Mouse (Mus musculus): ENCODE measurements around the gene Twf2.

Twf2 gene

DNA sequence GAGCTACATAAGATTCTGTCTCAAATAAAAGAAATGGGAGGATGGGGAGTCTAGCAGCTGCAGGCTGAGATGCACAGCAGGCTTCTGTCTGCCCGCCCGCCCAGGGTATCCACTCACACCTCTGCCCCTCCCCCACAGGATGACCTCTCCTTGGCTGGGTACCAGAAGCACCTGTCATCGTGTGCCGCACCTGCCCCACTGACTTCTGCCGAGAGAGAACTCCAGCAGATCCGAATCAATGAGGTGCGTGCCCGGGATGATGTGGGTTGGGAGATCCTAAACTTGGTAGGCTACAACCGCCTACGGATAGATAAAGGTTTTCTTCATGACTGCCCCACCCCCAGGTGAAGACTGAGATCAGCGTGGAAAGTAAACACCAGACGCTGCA lies 9.7 kb downstream of the Twf2 start:
- DNase-seq, result no peak

DNA sequence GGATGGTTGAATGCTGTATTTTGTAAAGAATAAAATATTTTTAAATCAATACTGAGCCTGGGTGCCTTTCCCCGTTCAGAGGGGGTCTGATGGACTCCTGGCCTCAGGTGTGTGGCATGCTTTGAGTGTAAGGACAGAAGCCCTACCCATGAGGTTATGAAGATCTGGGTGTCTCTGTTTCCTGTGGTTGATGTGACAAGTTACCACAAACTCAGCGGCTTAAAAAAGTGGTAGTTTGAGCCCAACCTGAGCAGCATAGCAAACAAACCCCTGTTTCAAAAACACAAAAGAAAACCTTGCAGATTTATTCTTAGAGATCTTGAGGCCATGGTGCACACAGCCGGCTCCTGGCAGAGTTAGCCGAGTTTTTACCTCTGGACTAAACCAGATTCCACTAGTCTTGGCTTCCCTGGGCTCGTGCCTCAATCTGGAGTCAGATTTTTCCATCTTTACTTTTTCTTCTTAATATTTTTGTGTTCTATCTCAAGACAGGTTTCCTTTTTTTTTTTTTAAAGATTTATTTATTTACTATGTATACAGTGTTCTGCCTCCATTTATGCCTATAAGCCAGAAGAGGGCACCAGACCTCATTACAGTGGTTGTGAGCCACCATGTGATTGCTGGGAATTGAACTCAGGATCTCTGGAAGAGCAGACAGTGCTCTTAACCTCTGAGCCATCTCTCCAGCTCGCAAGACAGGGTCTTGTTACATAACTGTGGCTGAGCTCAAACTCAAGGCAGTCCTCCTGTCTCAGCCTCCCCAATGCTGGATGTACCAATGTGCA lies 12.6 kb downstream of the Twf2 start:
- no peak for DNase-seq

DNA sequence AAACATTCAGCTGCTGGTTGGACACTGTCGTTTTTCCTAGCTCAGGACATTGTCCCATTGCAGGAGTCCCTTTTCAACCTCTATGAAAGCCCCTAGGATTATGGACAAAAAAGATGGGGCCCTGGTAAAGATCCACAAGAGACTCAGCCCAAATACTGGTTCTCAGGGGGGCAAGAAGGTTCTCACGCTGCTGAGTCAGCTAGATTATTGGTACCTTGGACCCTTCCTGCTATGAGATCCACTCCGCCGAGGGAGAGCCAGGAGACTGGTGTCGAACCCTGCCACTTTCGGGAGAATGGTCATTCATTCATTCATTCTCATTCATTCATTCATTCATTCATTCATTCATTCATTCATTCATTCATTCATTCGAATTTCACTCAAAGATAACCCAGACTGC lies 14.1 kb downstream of the Twf2 start:
- no peak for DNase-seq

DNA sequence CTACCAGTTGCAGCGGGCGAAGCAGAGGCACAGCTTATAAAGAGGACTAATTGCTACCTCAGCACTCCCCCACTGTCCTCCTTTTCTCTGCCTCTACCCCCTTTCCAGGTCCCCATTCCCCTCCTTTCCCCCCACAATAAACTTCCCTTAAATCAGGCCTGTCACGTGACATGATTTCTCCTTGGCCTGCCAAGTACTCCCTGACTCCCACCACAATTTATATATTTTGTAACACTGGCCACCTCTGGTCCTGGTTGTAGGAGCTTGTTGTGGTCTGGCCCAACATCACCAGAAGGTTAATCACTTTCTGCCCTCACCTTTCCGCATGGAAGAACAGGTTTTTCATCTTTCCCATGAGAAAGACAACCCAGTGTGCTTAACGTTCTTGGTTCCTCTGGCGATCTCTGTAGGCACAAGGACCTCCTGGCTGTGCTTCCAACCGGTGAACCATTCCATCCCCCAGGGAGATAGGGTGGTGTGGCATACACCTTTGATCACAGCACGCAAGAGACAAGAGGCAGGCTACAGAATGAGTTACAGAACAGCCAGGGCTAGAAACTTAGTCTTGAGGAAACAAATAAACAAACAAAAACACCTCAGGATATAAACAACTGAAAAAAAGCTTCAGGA lies 18.1 kb downstream of the Twf2 start:
- no peak for DNase-seq

- no peak for DNase-seq
Observed at GRCm38 (mm10) chr9:106222261-106222851, 19.4 kb downstream of the Twf2 start, which contains the start of gene Tlr9. Tlr9 (plus strand) TSS chr9:106222598.

- DNase-seq, result no peak
Observed at GRCm38 (mm10) chr9:106222994-106223393, 20.1 kb downstream of the Twf2 start.

DNA sequence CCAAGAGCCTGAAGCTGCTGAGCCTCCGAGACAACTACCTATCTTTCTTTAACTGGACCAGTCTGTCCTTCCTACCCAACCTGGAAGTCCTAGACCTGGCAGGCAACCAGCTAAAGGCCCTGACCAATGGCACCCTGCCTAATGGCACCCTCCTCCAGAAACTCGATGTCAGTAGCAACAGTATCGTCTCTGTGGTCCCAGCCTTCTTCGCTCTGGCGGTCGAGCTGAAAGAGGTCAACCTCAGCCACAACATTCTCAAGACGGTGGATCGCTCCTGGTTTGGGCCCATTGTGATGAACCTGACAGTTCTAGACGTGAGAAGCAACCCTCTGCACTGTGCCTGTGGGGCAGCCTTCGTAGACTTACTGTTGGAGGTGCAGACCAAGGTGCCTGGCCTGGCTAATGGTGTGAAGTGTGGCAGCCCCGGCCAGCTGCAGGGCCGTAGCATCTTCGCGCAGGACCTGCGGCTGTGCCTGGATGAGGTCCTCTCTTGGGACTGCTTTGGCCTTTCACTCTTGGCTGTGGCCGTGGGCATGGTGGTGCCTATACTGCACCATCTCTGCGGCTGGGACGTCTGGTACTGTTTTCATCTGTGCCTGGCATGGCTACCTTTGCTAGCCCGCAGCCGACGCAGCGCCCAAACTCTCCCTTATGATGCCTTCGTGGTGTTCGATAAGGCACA lies 22.7 kb downstream of the Twf2 start:
- no peak for DNase-seq

GRCm38 (mm10) chr9:106226151-106226682 lies 23.3 kb downstream of the Twf2 start:
- DNase-seq, result peak; percentile 62 to 72

GRCm38 (mm10) chr9:106227790-106228429 lies 25.0 kb downstream of the Twf2 start:
- DNase-seq, result no peak

- no peak for DNase-seq
Observed at GRCm38 (mm10) chr9:106230051-106230733, 27.3 kb downstream of the Twf2 start.

- DNase-seq, result no peak
Observed at GRCm38 (mm10) chr9:106230734-106231106, 27.8 kb downstream of the Twf2 start.

- DNase-seq, result no peak
Observed at GRCm38 (mm10) chr9:106231220-106231619, 28.3 kb downstream of the Twf2 start.

DNA sequence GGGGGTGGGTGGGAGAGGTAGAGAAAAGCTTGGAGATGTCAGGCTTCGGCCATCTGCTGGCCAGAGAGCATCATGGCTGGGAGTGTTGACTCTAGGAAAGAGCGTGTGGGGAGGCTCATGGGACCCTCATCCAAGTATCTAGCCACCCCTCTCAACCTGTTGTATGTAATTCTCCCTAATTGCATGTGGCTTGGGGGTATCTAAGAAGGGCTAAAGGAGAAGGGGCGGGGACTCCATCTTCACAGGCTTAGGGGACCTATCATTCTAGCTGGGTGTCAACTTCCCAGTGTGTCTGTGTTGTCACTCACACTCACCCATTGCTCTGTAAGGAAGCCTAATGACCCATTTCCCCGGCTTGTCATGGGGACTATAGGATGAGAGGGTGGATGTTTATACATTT lies 28.9 kb downstream of the Twf2 start:
- DNase-seq, result no peak

GRCm38 (mm10) chr9:106232956-106233355 lies 30.0 kb downstream of the Twf2 start:
- DNase-seq, result no peak

DNA sequence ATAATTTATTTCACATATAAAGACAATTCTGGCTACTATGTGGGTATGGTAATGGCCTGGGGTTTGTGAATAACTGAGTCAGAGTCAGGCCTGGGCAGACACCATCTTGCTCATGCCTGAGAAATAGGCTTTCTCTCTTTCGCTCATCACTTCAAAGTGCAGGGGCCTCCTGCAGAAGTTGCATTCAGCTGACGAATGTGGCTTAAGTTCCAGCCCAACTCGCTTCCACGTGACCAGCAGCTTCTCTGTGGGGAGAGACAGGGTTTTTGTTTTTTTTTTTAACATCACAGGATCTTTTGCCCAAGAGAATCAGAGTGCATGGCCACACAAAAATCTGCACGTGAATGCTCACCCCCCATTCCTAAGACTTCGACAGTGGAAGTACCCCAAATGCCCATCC lies 31.0 kb downstream of the Twf2 start:
- DNase-seq, result no peak

- DNase-seq, result no peak
Observed at GRCm38 (mm10) chr9:106235194-106235830, 32.4 kb downstream of the Twf2 start.

DNA sequence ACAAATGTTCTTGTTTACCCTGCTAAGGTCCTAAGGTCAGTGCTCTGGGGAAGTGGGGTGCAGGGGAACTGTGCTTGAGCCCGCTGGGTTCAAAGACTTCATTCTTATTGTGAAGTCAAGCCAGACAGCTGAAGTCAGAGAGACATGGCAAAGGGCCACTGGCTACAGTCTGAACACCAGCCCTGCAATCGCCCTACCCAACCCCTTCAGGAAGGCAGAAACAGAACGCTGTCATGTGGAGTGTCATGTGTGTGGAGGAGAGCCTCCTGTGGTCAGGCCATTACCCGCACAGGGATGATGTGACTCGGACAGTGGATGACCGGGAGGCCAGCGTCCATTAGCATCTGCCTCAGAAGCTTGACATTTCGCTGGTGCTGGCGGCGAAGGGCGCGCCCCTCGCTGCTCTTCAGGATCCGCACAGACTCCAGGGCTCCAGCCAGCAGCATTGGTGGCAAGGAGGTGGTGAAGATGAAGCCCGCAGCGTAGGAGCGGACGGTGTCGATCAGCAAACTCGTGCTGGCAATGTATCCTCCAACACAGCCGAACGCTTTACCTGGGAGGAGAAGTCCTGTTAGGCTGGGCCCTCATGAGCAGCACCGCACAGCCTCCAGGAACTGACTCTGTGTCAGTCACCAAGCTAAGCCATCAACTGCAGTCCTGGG lies 33.4 kb downstream of the Twf2 start:
- no peak for DNase-seq

- no peak for DNase-seq
Observed at GRCm38 (mm10) chr9:106236818-106237211, 33.9 kb downstream of the Twf2 start.

DNA sequence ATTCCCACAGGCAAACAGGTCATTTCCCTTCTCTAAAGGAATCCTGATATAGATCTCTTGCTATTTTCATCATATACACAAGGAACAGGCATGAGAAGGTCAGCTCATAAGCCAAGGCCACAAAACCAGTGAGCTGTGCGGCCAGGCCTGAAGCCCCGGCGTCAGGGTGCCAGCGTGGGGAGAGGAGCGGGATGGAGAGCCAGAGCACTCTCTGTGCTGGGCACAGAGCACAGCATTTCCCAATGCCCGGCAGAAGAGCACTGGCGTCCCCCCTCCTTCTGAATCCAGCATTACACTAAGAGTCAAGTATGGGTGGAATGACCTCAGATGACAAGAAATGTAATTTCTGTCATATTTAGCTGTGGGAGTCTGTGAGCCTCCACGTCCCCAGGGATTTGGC lies 34.5 kb downstream of the Twf2 start:
- no peak for DNase-seq

DNA sequence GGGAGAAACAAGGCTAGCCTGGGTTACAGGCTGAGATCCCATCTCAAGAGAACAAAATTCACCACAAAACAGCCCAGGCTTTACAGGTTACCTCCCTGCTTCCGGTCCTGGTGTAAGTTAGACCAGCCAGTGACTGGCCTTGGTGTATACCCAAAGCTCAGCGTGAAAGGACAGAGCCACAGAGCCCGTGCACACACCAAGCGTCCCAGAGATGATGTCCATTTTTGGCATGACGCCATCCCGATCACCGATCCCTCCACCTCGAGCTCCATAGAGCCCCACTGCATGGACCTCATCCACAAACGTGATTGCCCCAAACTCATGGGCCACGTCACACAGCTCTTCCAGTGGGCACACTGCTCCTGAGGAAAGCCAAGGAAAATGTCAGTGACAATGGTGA lies 35.0 kb downstream of the Twf2 start:
- DNase-seq, result no peak

GRCm38 (mm10) chr9:106241541-106242164 lies 38.7 kb downstream of the Twf2 start:
- DNase-seq, result no peak

Data from kidney, postnatal 4 days (tissue).